Mouse (Mus musculus): Measurements from ENCODE around the gene Dbx1. TPM values are rescaled to one million over a fixed set of nuclear protein-coding genes. Genes with fewer than 3 reads are reported as not detected.

Gene Dbx1
- not detected in 2 replicates for polyA plus RNA-seq (2015; fragmentation: Nextera tagmentation; extraction: Ambion mirVana)

- no peaks in the 10 kb centered on the region for H3K36me3 ChIP-seq (ENCODE audit: insufficient read depth, low read length)
- H3K27me3 ChIP-seq (ENCODE audit: insufficient read depth, low read length): peaks cover 96% of the 10 kb centered on the region
- no peak within 1 kb of the TSS for H3K4me2 ChIP-seq (replicated peaks; ENCODE audit: low read depth, low read length)
- WGBS: 2% methylated on average over 32 of the region's 33 CpGs
- no peaks in the 10 kb centered on the region; the same call in 1 of the 2 replicates for H3K9me3 ChIP-seq (ENCODE audit: low read length)
- H3K9ac ChIP-seq (replicated peaks; ENCODE audit: low read length): no peak within 1 kb of the TSS
- ATAC-seq (ENCODE audit: low FRiP score, low TSS enrichment): no peak
- no peak within 1 kb of the TSS for H3K4me3 ChIP-seq (ENCODE audit: low read length)
- H3K4me1 ChIP-seq (ENCODE audit: insufficient read depth, low read length): peaks cover 22% of the 10 kb centered on the region
- H3K27ac ChIP-seq (ENCODE audit: low read length): no peak within 1 kb of the TSS
These were observed at the start of gene Dbx1 for GRCm38 (mm10) chr7:49636491-49637115. TSS of gene Dbx1 (minus strand) at chr7:49636849.

DNA sequence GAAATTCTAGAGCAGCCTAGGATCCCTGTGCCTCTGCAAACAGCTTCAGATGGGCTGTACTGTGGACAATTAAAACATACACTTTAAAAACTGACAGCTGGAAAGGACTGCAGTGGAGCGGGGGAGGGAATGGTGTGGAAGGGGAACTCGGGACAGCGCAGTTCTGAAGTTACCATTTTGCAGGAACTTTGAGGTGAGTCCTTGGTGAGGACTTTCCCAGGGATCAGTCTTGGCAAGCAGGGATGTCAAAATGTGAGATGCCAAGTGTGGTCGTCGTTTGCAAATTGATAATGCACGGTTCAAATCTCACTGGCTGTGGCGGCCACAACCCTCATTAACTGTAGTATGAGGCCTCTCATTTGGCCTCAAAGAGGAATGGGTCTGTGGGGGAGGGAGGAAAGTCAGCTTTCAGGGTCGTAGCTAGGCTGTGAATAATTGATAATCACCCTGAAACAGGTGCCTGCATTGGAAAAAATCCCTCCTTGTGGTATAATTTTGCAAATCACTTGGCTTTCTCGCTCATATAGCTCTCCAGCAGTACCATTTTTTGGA is 42.3 kb upstream of the Dbx1 start:
- Histone ChIP-seq H3K4me2 (replicated peaks; ENCODE audit: low read depth, low read length) (no peak overlapping the region), H3K36me3 (ENCODE audit: insufficient read depth, low read length) (no peaks in the 10 kb centered on the region), H3K9ac (replicated peaks; ENCODE audit: low read length) (no peak overlapping the region), H3K27ac (ENCODE audit: low read length) (no peak overlapping the region), H3K9me3 (ENCODE audit: low read length) (no peaks in the 10 kb centered on the region), H3K4me3 (ENCODE audit: low read length) (no peak overlapping the region), H3K27me3 (ENCODE audit: insufficient read depth, low read length) (peaks cover 85% of the 10 kb centered on the region), H3K4me1 (ENCODE audit: insufficient read depth, low read length) (no peaks in the 10 kb centered on the region)
- ATAC-seq (ENCODE audit: low FRiP score, low TSS enrichment): no peak
- WGBS: 7% methylated on average over 9 of the region's 9 CpGs

DNA sequence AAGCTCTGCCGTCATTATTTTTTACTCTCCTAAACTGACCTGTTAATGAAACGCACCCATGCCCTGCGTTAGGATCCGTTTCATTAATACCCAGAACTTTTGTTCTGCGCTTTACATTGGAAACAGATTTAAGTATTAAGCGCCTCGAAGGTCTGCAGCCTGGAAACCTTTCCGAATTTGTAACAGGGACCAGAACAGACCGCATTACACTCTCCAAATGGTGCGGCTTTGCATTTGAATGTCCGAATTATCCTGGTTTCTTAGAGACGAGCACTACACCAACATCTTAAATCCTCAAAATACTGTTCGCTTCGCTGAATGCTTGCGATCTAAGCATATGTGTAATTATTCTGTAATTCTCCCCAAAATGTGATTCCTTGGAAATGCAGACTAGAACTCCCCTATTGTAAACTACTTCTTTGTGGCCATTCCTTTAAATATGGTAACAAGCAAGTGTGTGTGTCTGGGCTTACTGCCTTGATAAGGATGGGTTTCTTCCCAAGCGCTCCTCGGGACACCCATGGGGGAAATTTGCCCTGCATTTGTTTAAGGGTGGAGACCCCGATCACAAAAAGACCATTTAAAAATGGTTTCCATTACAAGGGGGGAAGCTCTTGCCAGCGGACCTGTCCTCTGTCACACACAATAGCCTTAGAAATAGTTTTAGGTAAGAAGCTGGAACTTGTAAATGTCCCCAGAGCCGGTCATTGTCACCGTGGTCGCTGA is 41.6 kb upstream of the Dbx1 start:
- H3K9me3 ChIP-seq (ENCODE audit: low read length): no peaks in the 10 kb centered on the region
- WGBS: 2% methylated on average over 22 of the region's 22 CpGs
- H3K4me1 ChIP-seq (ENCODE audit: insufficient read depth, low read length): no peaks in the 10 kb centered on the region
- no peak overlapping the region for H3K4me3 ChIP-seq (ENCODE audit: low read length)
- peaks cover 79% of the 10 kb centered on the region for H3K27me3 ChIP-seq (ENCODE audit: insufficient read depth, low read length)
- no peak overlapping the region for H3K9ac ChIP-seq (replicated peaks; ENCODE audit: low read length)
- H3K4me2 ChIP-seq (replicated peaks; ENCODE audit: low read depth, low read length): no peak overlapping the region
- no peak overlapping the region for H3K27ac ChIP-seq (ENCODE audit: low read length)
- no peak for ATAC-seq (ENCODE audit: low FRiP score, low TSS enrichment)
- H3K36me3 ChIP-seq (ENCODE audit: insufficient read depth, low read length): no peaks in the 10 kb centered on the region

- no peaks in the 10 kb centered on the region for H3K4me1 ChIP-seq (ENCODE audit: insufficient read depth, low read length)
- H3K9me3 ChIP-seq (ENCODE audit: low read length): no peaks in the 10 kb centered on the region
- ATAC-seq (ENCODE audit: low FRiP score, low TSS enrichment): no peak
- no peak overlapping the region for H3K4me3 ChIP-seq (ENCODE audit: low read length)
- no peak overlapping the region for H3K27ac ChIP-seq (ENCODE audit: low read length)
- no peak overlapping the region for H3K4me2 ChIP-seq (replicated peaks; ENCODE audit: low read depth, low read length)
- under 1% methylated on average over 9 of the region's 9 CpGs for WGBS
- H3K27me3 ChIP-seq (ENCODE audit: insufficient read depth, low read length): peaks cover 69% of the 10 kb centered on the region
- H3K9ac ChIP-seq (replicated peaks; ENCODE audit: low read length): no peak overlapping the region
- H3K36me3 ChIP-seq (ENCODE audit: insufficient read depth, low read length): no peaks in the 10 kb centered on the region
These were observed 40.5 kb upstream of the Dbx1 start for GRCm38 (mm10) chr7:49677166-49677565.

GRCm38 (mm10) chr7:49676627-49677026 is 40.0 kb upstream of the Dbx1 start:
- no peaks in the 10 kb centered on the region for H3K4me1 ChIP-seq (ENCODE audit: insufficient read depth, low read length)
- no peak; the same call in 1 of the 2 replicates for ATAC-seq (ENCODE audit: low FRiP score, low TSS enrichment)
- H3K36me3 ChIP-seq (ENCODE audit: insufficient read depth, low read length): no peaks in the 10 kb centered on the region
- H3K4me3 ChIP-seq (ENCODE audit: low read length): no peak overlapping the region
- H3K4me2 ChIP-seq (replicated peaks; ENCODE audit: low read depth, low read length): no peak overlapping the region
- 7% methylated on average over 5 of the region's 5 CpGs for WGBS
- H3K27ac ChIP-seq (ENCODE audit: low read length): no peak overlapping the region
- no peak overlapping the region for H3K9ac ChIP-seq (replicated peaks; ENCODE audit: low read length)
- peaks cover 68% of the 10 kb centered on the region for H3K27me3 ChIP-seq (ENCODE audit: insufficient read depth, low read length)
- H3K9me3 ChIP-seq (ENCODE audit: low read length): no peaks in the 10 kb centered on the region

DNA sequence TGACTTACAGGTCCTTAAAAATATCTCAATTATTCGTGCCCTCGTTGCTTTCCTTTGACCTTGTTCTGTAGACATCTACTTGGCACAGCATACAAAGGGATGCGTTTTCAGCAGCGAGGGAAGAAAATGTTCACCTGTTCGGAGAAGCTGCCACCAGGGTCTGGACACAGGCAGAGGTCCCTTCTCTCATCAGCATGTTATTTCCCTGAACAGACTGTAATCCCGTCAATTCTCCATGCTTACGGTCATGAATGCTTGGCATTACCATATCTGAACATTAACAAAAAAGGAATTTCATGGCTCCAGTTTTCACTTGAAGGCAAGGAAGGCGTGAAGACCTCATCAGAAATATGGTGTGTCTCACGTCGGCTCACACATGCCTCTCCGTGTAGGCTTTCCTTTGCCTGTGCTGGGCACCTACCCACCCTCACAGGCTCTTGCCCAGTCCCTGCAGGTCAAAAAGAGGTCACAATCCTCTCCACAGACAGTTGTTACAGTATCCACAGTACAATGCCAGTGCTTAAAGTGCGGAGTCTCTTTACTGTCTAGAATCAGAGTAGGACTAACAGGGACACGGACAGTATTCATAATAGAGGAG is 31.7 kb upstream of the Dbx1 start:
- H3K9me3 ChIP-seq (ENCODE audit: low read length): no peaks in the 10 kb centered on the region
- H3K4me3 ChIP-seq (ENCODE audit: low read length): no peak overlapping the region
- no peak for ATAC-seq (ENCODE audit: low FRiP score, low TSS enrichment)
- no peak overlapping the region for H3K9ac ChIP-seq (replicated peaks; ENCODE audit: low read length)
- no peaks in the 10 kb centered on the region for H3K36me3 ChIP-seq (ENCODE audit: insufficient read depth, low read length)
- no peak overlapping the region for H3K4me2 ChIP-seq (replicated peaks; ENCODE audit: low read depth, low read length)
- peaks cover 15% of the 10 kb centered on the region for H3K27me3 ChIP-seq (ENCODE audit: insufficient read depth, low read length)
- no peak overlapping the region for H3K27ac ChIP-seq (ENCODE audit: low read length)
- no peaks in the 10 kb centered on the region for H3K4me1 ChIP-seq (ENCODE audit: insufficient read depth, low read length)
- WGBS: 91% methylated on average over 13 of the region's 13 CpGs

- H3K9me3 ChIP-seq (ENCODE audit: low read length): no peaks in the 10 kb centered on the region
- peaks cover 11% of the 10 kb centered on the region; the same call in 1 of the 2 replicates for H3K4me1 ChIP-seq (ENCODE audit: insufficient read depth, low read length)
- no peaks in the 10 kb centered on the region for H3K36me3 ChIP-seq (ENCODE audit: insufficient read depth, low read length)
- H3K4me3 ChIP-seq (ENCODE audit: low read length): no peak overlapping the region
- H3K27me3 ChIP-seq (ENCODE audit: insufficient read depth, low read length): peaks cover 36% of the 10 kb centered on the region
- H3K27ac ChIP-seq (ENCODE audit: low read length): no peak overlapping the region
- no peak for ATAC-seq (ENCODE audit: low FRiP score, low TSS enrichment)
- 72% methylated on average over 3 of the region's 3 CpGs for WGBS
- H3K4me2 ChIP-seq (replicated peaks; ENCODE audit: low read depth, low read length): no peak overlapping the region
- H3K9ac ChIP-seq (replicated peaks; ENCODE audit: low read length): no peak overlapping the region
These were observed 26.9 kb upstream of the Dbx1 start for GRCm38 (mm10) chr7:49663575-49663974.

DNA sequence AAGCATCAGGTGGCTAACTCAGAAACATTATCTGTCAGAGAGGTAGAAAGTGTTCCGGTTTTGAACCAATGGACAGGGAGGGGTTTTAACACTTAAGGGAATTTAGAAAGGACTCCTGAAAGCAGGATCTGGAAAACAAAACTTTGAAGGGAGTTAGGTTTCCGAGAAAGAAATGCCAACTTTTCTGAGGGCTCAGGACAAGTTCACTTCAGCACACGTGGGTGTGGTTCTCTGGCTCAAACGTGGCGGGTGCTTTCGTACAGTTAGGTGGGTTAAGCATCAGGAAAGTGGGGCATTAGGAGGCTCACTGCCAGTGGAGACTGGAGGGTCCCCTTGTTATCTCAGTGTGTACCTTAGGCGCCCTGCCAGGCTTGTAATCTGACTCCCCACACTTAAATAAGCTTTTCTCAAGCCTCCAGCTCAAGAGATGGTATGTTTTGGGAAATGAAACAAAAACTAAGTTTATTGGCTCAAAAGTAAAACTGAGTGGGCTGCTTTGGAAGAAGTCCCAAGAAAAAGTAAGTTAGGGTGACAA is 25.9 kb upstream of the Dbx1 start:
- Histone ChIP-seq H3K27ac (ENCODE audit: low read length) (no peak overlapping the region), H3K27me3 (ENCODE audit: insufficient read depth, low read length) (peaks cover 38% of the 10 kb centered on the region), H3K36me3 (ENCODE audit: insufficient read depth, low read length) (no peaks in the 10 kb centered on the region), H3K9me3 (ENCODE audit: low read length) (no peaks in the 10 kb centered on the region), H3K9ac (replicated peaks; ENCODE audit: low read length) (no peak overlapping the region), H3K4me3 (ENCODE audit: low read length) (peak overlapping the region; percentile 18), H3K4me2 (replicated peaks; ENCODE audit: low read depth, low read length) (peak overlapping the region; percentile 34; the same call in 1 of the 2 replicates), H3K4me1 (ENCODE audit: insufficient read depth, low read length) (peaks cover 11% of the 10 kb centered on the region; the same call in 1 of the 2 replicates)
- ATAC-seq (ENCODE audit: low FRiP score, low TSS enrichment): no peak
- 2% methylated on average over 7 of the region's 7 CpGs for WGBS

DNA sequence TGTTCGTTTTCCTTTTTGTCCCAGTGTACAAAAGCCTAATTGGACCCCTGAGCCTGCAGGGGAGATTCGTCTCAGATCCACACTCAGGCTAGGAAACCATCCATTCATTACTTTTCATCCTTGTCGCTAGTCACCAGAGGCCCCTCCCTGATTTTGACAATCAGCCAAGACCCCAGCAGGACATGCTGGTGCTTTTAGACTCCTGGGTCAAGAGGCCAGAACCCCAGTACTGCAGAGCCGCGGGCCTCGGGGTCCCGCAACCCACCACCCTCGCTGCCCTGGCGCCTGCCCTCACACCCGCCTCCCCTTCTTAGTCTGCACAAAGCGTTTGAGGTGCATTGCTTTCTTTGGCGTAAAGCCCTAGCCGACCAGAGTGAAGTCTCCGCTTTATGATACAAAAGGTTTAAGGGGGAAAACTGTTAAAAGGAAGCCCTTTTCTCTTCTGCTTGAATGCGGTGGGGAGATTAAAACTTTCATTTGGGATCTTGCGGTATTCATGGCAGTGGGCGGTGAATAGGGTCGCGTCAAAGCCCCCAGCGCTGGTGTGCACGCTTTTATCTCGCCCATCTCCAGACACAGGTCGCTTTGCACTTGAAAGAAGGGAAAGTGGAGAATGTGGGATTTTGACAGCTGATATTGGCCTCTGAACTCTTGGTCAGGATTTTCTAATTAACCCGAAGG is 25.3 kb upstream of the Dbx1 start:
- H3K4me1 ChIP-seq (ENCODE audit: insufficient read depth, low read length): peaks cover 11% of the 10 kb centered on the region; the same call in 1 of the 2 replicates
- H3K4me2 ChIP-seq (replicated peaks; ENCODE audit: low read depth, low read length): peak overlapping the region; percentile 34
- H3K27ac ChIP-seq (ENCODE audit: low read length): no peak overlapping the region
- peak overlapping the region; percentile 18 for H3K4me3 ChIP-seq (ENCODE audit: low read length)
- H3K36me3 ChIP-seq (ENCODE audit: insufficient read depth, low read length): no peaks in the 10 kb centered on the region
- peaks cover 38% of the 10 kb centered on the region for H3K27me3 ChIP-seq (ENCODE audit: insufficient read depth, low read length)
- no peaks in the 10 kb centered on the region for H3K9me3 ChIP-seq (ENCODE audit: low read length)
- no peak overlapping the region for H3K9ac ChIP-seq (replicated peaks; ENCODE audit: low read length)
- WGBS: 2% methylated on average over 24 of the region's 24 CpGs
- no peak for ATAC-seq (ENCODE audit: low FRiP score, low TSS enrichment)

Measured in kidney, embryonic 16.5 days (tissue).